Mouse (Mus musculus): ENCODE results near the gene Atp12a. TPM values are rescaled to one million over a fixed set of nuclear protein-coding genes. Genes with fewer than 3 reads are reported as not detected.

Gene Atp12a
- polyA plus RNA-seq, 1 experiment = 0.13 TPM

DNA sequence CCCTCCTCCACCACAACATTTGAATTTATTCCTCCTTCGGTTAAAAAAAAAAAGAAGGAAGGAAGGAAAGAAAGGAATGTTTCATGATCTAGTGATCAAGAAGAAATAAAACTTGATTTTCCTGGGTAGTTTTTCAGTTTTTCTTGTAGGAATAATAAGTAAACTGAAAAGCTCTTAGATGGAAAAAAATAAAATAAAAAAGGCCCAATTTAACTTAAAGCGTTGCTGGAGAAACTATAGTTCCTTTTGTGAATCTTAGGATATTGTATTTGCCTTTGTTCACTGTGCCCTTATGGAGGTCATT lies 38.2 kb downstream of the Atp12a start:
- H3K27ac ChIP-seq (ENCODE audit: insufficient read depth, low read length) = no peak overlapping the region
- H3K4me1 ChIP-seq (ENCODE audit: control insufficient read depth, insufficient read depth, low read length) = no peaks in the 10 kb centered on the region
- no peak for TF ChIP-seq POLR2A (IDR thresholded peaks at IDR 0.05; ENCODE audit: extremely low read depth, insufficient read depth, low read length)
- no peak for TF ChIP-seq CTCF (IDR thresholded peaks at IDR 0.05; ENCODE audit: extremely low read depth, insufficient read depth, low read length)
- H3K4me3 ChIP-seq (ENCODE audit: insufficient read depth, low read length) = no peak overlapping the region

Other genes with a start within 250 kb of the Atp12a start
- gene Gzme, start 244.4 kb upstream of the Atp12a start, polyA plus RNA-seq (2012; rRNA removed) = not detected in 2 replicates
- gene Gzmd, start 232.5 kb upstream of the Atp12a start, polyA plus RNA-seq (2012; rRNA removed) = not detected in 2 replicates
- not detected in 2 replicates for gene Gzmg, start 205.5 kb upstream of the Atp12a start, polyA plus RNA-seq (2012; rRNA removed)
- not detected in 2 replicates for gene Gzmn, start 190.5 kb upstream of the Atp12a start, polyA plus RNA-seq (2012; rRNA removed)
- not detected in 2 replicates for gene Gzmf, start 153.7 kb upstream of the Atp12a start, polyA plus RNA-seq (2012; rRNA removed)
- not detected in 2 replicates for gene Gzmc, start 130.4 kb upstream of the Atp12a start, polyA plus RNA-seq (2012; rRNA removed)
- gene Gzmb, start 102.8 kb upstream of the Atp12a start, polyA plus RNA-seq (2012; rRNA removed) = 0.13 TPM in 1 of 2 replicates, not detected in the other
- gene Rnf17, start 37.5 kb downstream of the Atp12a start, polyA plus RNA-seq (2012; rRNA removed) = 0.47 and 0.75 TPM in 2 replicates
- 2.1 and 2.2 TPM in 2 replicates for gene Cenpj, start 210.4 kb downstream of the Atp12a start, polyA plus RNA-seq (2012; rRNA removed)
- gene Parp4, start 210.6 kb downstream of the Atp12a start, polyA plus RNA-seq (2012; rRNA removed) = 4.3 and 5.3 TPM in 2 replicates

Data from cortical plate, adult 2 months (tissue).